Mouse (Mus musculus) urinary bladder, postnatal 14 days (tissue): ENCODE measurements around the gene Mief1.

Experiments used
- DNase-seq: peaks from one replicate; pipeline ENCODE4 v3.0.0; 2021; ENCODE audit warnings: low spot score

Gene Mief1

GRCm38 (mm10) chr15:80233733-80234509 is at the start of gene Mief1:
Gene Mief1 (plus strand): TSS chr15:80234018.
- DNase-seq: peak; percentile 98

- DNase-seq: no peak
These were observed 44.9 kb upstream of the Mief1 start for GRCm38 (mm10) chr15:80188927-80189326.

- no peak for DNase-seq
These were observed 43.7 kb upstream of the Mief1 start for GRCm38 (mm10) chr15:80190075-80190474.

- no peak for DNase-seq
These were observed 42.1 kb upstream of the Mief1 start for GRCm38 (mm10) chr15:80191585-80192245.

DNA sequence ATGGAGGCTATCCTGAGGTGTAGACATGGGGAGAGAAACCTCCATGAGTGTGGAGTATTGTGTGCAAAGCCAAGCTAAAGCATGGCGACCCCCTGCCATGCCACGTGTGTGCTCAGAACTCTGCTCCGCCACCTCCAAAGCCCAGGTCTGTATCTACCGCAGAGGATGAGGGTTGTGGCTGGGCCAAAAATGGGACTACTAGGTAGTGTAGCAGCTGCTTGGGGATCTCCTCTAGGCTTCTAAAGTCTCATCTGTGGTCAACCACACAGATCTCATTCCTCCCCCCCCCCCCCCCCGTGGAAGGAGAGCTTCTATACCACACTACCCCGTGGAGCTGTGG is 41.6 kb upstream of the Mief1 start:
- no peak for DNase-seq

DNA sequence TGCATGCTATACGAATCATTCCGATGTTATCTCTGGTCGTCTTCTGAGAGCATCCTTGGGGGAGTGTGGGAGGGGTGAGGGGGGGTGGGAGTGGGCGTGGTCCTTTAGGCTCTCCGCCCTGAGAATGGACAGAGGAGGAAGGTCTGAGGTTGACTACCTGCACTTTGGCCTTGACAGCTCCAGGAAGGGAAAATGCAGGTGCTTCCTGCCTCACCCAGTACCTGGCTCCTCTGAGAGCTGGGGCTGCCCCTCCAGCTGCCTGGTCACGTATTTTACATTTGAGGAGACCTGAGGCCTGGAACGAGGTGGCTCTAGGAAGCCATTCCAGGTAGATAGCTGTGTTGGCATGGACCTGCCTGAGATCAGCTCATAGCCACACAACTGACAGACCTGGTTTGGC is 41.0 kb upstream of the Mief1 start:
- no peak for DNase-seq

DNA sequence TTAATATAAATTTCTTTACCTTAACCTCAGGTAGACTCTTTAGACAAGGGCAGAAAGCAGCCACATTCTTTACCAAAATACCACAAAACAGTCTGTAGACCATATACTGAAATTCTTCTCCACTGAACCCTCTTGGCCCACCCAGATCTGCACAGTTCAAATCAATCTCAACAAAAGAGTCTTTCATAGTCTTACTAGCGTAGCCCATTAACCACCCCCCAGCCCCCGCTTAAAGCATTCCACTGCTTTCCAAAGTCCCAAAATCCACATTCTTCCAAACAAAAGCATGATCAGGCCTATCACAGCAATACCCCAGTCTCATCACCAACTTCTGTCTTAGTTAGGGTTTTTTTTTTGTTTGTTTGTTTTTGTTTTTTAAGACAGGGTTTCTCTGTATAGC is 34.3 kb upstream of the Mief1 start:
- no peak for DNase-seq

DNA sequence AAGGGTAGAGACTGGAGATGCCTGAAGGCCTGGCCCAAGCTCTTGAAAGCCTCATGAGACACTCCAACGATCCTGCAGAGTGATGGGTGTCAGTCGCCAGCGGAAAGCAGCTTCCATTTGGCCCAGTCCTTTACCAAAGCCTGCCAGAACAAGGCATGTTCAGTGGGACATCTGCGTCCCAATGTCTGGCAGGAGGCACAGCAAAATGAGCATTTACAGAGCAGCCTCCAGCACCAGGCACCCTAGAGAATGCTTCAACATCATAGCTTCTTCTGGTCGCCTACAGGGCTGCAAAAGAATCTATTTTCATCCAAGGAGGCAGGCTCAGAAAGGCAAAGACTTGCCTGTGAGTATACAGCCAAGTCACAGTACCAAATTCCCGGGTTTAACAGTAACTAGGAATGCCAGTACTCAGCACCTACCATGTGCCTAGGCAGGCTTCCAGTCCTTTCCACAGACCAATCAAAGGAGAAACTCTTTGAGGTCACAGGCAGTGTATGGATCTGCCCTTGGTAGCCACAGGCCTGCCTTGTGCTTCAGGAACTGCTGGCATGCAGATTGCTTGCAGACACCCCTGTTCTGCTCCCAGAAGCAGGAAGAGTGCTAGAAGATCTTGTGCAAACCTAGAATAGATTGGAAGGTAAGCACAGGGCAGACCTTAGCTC is 31.6 kb upstream of the Mief1 start:
- DNase-seq: no peak

DNA sequence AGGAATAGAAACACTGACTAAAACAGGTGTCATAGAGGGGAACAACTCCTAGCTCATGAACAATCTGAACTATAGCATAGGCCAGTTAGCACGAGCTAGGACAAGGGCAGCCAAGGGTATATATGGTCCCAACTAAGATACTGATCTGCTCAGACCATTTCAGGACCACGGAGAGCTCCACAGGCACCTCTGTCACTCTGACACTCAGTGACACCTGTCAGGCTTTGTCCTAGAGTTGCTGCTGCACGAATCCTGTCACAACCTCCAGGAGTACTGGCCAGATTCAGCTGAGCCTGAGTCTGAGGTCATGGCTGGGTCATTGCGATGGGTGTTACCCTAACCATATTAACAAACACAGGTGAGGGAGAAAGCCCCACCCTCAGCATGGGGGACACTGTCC is 30.4 kb upstream of the Mief1 start:
- DNase-seq: no peak

- no peak for DNase-seq
These were observed 27.7 kb upstream of the Mief1 start for GRCm38 (mm10) chr15:80206057-80206565.

- no peak for DNase-seq
These were observed 25.4 kb upstream of the Mief1 start for GRCm38 (mm10) chr15:80208446-80208845.

DNA sequence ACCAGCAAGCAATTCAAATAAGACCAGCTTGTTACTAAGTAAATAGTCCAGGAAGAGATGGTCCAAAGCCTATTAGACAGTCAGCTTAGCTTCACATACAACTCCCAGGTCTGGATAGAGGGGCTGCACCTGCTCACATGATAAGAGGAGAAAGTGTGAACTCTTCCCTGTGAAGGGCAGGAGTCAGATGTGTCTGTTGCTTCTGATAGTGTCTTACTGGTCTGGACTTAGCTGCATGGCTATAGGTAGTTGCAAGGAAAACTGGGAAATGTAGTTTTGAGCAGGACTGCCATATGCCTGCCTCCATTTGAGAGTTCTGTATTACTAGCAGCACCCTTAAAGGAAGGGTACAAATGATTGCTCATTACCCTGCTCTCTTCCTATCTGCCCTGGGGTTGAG is 20.1 kb upstream of the Mief1 start:
- no peak for DNase-seq

- peak; percentile 34 for DNase-seq
These were observed 17.9 kb upstream of the Mief1 start for GRCm38 (mm10) chr15:80215716-80216479.

DNA sequence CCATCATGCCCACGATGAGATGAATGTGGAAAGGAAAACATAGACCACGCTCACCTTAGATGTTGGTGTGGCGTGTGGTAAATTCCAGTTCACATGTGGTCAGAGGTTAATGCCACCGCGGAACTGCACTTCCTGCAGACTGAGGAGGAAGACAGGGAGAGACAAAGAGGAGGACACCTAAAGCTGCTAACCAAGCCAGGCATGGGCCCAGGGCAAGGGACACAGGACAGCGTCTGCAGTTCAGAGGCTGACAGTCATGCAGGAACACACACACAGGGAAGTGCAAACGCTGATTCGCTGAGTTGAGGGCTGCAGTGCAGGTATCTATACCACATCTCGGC is 17.4 kb upstream of the Mief1 start:
- no peak for DNase-seq

DNA sequence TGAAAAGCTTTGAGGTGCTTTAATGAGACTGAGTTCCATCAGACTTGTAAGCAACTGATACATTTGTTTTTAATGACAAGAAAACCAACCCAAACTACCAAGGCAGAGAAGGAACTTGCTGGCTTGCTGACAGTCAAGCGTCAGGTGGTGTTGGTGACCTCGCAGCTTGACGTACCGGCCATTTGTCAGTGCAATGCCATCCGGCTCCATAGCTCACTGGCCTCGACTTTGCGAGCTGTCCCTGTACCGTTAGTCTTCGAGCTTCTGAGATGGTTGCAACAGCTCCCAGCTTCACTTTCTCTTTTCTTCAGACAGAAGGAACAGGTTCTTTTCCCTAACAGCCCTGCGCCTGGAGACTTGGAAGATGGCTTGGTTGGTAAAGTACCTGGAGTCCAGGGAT is 16.3 kb upstream of the Mief1 start:
- DNase-seq: no peak

DNA sequence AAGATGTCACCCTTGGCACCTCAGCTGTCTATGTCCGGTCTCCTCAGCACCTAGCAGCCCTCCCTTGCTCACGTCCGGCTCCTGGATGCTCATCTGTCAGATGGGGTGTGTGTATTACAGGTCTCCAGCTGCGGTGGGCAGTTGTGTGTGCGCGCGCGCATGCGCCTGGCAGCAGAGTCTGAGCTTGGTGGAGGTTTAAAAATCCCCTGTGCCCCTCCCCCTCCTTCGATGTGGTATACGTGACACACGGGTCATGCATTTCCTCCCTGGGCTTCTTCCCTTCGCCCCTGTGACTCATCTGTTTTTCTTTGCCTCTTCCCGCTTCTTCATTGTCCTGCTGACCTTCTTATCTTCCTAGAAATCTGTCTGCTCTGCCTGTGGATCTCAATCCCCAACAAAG is 14.6 kb upstream of the Mief1 start:
- DNase-seq: peak; percentile 43

DNA sequence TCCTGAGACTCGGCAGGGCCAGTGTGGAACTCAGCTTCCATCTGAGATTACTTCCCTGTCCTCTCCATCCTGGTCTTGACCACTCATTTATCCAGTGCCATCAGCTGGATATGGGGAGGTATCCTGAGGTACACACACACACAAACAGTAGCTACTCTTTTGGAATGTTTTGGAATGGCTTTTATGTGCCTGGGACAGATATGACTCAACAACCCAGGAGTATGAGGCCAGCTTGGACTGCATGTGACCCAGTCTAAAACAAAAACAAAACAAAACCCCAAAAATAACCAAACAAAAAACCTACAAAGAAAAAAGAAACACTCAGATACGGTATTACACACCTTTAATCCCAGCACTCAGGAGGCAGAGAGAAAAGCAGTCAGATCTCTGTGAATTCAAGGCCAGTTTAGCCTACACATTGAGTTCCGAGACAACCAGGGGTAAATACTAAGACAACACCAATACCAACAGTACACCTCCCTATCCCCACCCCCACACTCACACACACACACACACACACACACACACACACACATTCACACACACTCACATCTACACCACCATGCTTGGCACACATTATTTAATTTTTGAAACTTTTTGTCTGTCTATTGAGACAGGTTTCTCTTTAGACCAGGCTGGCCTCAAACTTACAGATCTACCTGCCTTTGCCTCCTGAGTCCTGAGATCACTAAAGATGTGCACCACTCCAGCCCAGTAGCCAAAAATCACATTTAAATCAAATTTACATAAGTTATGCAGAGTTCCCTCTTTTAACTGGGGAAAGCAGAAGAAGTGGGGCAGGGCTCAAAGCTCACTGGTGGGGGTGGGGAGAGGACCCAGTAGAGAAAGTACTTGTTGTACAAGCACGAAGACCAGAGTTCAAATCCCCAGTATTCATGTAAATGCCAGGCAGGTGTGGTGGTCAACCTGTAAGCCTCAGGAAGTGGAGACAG is 13.8 kb upstream of the Mief1 start:
- no peak for DNase-seq

- no peak for DNase-seq
These were observed 12.8 kb upstream of the Mief1 start for GRCm38 (mm10) chr15:80221031-80221430.

- DNase-seq: no peak
These were observed 10.1 kb upstream of the Mief1 start for GRCm38 (mm10) chr15:80223751-80224150.

- peak; percentile 78 for DNase-seq
These were observed 8.6 kb upstream of the Mief1 start for GRCm38 (mm10) chr15:80225208-80225607.

DNA sequence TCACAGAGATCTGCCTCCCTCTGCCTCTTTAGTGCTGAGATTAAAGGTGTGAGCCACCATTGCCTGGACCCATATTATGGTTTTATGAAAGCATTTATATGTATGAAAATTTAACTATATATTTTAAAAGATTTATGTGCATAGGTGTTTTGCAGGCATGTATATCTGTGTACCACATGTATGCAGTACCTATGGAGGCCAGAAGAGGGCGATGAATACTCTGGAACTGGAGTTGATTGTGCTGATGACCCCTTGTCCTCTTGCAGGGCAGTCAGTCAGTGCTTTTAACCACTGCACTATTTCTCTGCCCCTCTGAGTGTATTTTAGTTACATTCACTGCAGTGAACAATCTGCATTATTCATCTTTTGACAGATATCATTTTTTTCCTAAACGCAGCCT is 8.0 kb upstream of the Mief1 start:
- DNase-seq: peak; percentile 68
